Mouse (Mus musculus) sigmoid colon, adult 10 weeks (tissue): Measurements from ENCODE around the gene Gm5460. TPM values are rescaled to one million over a fixed set of nuclear protein-coding genes. Genes with fewer than 3 reads are reported as not detected.

Source experiments
- polyA plus RNA-seq: library from polyadenylated mRNA; stranded (reverse); fragments of 350-450 nt; fragmentation: Illumina TruSeq; extraction: RNeasy Lipid Tissue Mini Kit (QIAGEN cat#74804); gene quantifications from one replicate; pipeline ENCODE4 v1.2.3, GENCODE M21; 2014; ENCODE audit warnings: low read depth, low replicate concordance

Gene Gm5460
- not detected for polyA plus RNA-seq

GRCm38 (mm10) chr14:34016381-34016780, at the start of gene Gm5460:
Gm5460 (plus strand) TSS chr14:34016758.

DNA sequence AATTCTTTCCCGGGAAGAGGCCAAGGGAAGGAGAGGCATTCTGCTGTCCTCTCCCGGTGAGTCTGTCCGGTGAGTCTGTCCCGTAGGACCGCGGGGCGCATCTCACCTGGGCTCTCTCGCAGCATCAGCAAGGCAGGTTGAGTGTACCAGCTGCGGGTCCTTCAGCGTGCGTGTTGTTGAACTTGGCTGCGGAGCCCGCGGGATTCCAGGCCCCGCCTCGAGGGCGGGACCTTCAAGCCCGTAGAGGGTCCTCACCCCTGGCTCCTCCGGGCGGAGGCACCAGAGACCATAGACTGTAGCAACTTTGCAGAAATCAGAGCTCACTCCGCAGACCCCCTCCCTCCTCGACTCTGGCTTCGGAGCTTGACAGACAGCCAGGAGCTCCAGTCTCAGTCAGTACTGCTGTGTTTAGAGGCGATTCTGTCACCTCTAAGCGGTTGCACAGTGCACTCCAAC, 37.9 kb upstream of the Gm5460 start, which contains the start of gene Zfp488:
Gene Zfp488, minus strand, starts transcription at position 161 of the 456 bp plus-strand sequence.

GRCm38 (mm10) chr14:34015063-34015462, 1.5 kb upstream of the Gm5460 start, which contains the start of gene Gm30083:
Gm30083 (minus strand) TSS chr14:34015182.

GRCm38 (mm10) chr14:34052516-34052915, 36.0 kb downstream of the Gm5460 start, which contains the start of gene Antxrl:
Antxrl (plus strand) TSS chr14:34052707.

GRCm38 (mm10) chr14:34085731-34086130, 69.2 kb downstream of the Gm5460 start, which contains the start of gene Anxa8:
Anxa8 (plus strand) TSS chr14:34085981.

Other genes starting within 250 kb of the Gm5460 start
- gene Gdf10, start 93.2 kb upstream of the Gm5460 start, polyA plus RNA-seq, result 3.1 TPM
- gene Gdf2, start 75.7 kb upstream of the Gm5460 start, polyA plus RNA-seq, result not detected
- not detected for gene Rbp3, start 62.8 kb upstream of the Gm5460 start, polyA plus RNA-seq
- 0.09 TPM for gene Zfp488, start 38.0 kb upstream of the Gm5460 start, polyA plus RNA-seq
- gene Gm30083, start 1.6 kb upstream of the Gm5460 start, polyA plus RNA-seq, result 0.28 TPM
- gene Antxrl, start 35.9 kb downstream of the Gm5460 start, polyA plus RNA-seq, result not detected
- gene Anxa8, start 69.2 kb downstream of the Gm5460 start, polyA plus RNA-seq, result 17.8 TPM
- gene A630023A22Rik, start 86.0 kb downstream of the Gm5460 start, polyA plus RNA-seq, result 0.60 TPM
- gene Npy4r, start 135.7 kb downstream of the Gm5460 start, polyA plus RNA-seq, result 7.3 TPM
- gene Gprin2, start 184.9 kb downstream of the Gm5460 start, polyA plus RNA-seq, result 0.16 TPM
- gene Syt15, start 202.8 kb downstream of the Gm5460 start, polyA plus RNA-seq, result 0.60 TPM